Mouse (Mus musculus) layer of hippocampus, adult 9-11 months (tissue): ENCODE results near the gene Gbp3.
"Not testable (repeated sequence)": the region's sequence is repeated elsewhere in the genome, so short reads cannot be mapped to it uniquely, and the experiment has no call there.

ENCODE experiments used
- DNase-seq: peaks from one replicate; pipeline ENCODE4 v3.0.0; 2022

Gbp3 gene

DNA sequence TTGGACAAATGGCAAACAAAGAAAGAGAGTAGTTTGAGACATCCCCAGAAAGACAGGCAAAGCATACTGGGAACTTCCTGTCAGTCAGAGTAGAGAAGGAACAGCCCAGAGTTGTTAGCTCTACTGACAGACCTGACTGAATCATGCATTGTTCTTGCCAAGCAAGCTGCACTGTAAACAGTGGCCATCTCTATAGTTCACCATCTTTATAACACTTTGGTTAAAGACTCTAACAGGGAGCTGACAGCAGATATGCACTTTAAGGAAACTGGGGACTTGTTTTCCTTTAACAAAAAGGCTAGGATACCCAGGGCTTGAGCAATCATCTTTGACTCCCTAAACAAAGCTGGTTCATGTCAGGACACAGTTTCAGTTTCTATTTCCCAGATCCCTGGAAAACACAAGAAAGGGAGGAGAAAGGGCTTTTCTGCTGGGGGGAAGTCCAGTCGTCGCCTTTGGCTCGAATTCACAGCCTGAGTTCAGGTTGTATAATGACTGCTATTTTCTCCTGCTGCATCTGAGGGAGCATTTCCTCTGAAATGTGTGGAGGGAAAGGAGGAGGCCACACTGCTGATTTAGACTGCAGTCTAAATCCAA lies at the start of gene Gbp3:
Gbp3 (plus strand) TSS at position 395 of the 597 bp plus-strand sequence.
- no peak for DNase-seq

DNA sequence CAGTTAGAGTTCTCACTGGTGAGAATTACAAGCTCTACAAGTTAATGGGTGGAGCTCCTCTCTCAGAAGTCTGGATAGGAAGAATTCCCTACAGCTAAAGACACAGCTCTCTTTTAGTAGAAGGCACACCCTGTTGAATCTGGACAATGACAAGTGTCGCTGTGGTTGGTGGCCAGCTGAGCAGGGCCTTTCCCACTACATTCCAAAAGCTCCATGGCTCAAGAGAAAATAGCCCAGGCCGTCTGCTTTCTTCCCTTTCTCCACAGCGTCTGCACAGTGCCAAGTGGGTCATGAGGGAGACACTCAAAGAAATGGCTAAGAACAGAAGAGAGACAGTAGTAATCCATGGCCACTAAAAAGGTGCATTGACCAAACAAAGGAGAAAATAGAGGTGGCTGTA lies 31.7 kb upstream of the Gbp3 start:
- DNase-seq, result no peak

DNA sequence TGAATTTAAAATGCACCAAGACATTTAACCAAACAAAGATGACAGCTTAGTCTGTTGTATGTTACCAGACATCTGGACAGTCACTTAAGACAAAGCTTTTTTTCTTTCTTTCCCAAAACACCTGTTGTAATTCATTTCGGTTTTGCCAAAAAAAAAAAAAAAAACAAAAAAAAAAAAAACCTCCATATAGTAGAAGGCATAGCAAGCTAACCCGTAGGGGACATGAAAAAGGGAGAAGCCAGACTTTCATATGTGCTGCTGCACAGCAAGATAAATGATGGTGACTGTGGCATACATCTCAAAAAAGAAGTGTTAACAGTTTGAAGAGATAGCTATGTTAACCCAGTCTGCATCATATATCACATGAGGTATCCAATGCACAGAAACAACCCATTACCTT lies 30.2 kb upstream of the Gbp3 start:
- no peak for DNase-seq

DNA sequence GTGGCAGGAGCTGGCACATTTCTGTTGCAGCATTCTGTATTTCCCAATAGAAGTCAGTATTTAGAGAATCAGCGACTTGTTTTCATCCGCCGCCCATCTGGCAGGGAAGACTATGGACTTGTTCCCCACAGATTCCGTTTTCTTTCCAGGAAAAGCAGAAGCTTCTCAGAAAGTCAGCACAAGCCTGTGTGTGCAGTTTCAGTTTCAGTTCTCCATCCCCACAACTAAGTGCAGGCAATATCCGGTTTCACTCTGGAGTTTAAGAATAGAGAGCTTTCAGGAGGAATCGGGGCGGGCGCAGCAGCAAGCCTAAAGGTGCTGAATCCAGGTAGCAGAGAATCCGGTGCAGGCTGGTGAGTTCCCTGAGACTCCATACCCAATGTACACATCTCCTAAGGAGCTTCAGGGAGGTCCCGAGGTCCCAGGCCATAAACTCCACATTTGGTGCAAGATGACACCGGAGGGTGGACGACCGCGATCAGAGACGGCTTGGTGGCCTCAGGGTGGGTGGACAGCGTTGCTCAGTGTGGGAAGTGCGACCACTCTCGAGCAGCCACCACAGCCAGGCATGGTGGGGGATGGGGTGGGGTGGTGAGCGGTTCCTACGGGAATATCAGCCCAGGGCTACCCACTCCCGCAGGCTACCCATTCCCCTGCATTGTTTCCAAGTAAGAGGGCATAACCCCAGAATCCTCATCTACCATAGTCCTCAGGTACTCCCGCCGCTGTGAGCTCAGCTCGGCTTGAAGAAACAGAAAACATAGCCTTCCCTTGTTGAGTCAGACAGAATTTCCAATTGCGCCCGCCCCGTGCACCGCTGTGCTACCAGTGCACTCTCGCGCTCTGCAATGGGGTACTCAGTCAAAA lies 29.5 kb upstream of the Gbp3 start, which contains the start of gene Gbp7:
Gbp7 (plus strand) TSS at position 256 of the 867 bp plus-strand sequence.
- peak; percentile 53 for DNase-seq

DNA sequence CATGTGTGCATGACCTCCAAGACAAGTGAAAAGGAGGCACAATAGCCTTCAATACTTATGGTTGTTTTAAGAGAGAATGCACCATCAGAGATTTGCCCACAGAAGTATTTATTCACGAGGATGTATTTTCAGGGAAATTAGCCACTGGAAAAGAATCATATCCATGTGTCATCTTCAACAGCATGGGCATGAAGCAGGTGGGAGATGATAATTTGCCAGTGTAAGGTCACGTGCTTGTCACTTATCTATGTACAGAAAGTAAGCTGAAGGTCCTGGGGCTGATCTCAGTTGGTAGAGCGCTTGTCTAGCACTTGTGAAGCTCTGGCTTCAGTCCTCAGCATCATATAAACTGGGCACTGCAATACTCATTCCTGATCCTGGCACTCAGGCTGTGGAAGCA lies 28.2 kb upstream of the Gbp3 start:
- DNase-seq, result no peak

DNA sequence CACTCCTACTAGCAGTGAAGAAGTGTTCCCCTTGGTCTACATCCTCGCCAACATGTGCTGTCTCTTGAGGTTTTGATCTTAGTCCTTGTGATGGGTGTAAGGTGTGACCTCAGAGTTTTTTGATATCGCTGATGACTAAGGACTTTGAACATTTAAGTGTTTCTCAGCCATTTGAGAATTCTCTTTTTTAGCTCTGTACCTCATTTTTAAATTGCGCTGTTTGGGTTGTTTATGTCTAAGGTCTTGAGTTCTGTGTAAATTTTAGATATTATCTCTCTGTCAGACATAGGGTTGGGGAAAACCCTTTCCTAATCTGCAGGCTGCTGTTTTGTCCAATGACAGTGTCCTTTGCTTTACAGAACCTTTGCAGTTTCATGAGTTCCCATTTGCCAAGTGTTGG lies 26.6 kb upstream of the Gbp3 start:
- no peak for DNase-seq

DNA sequence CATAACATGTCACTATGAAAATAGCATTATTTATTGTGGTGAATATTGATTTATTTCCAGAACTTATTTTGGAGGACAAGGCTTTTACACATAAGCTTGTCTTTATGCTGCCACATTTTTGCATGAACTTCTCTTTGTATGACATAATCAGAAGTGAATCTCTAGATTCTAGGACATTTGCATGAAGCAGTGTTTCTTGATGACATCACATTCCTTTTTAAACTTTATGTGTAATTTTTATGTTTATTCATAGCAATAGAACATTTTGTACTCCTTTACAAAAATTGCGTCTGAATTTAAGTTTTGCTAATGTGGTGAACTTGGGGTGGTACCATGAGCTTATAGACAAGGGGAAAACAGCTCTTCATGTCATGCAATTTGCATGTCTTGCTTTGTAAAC lies 24.2 kb upstream of the Gbp3 start:
- no peak for DNase-seq

DNA sequence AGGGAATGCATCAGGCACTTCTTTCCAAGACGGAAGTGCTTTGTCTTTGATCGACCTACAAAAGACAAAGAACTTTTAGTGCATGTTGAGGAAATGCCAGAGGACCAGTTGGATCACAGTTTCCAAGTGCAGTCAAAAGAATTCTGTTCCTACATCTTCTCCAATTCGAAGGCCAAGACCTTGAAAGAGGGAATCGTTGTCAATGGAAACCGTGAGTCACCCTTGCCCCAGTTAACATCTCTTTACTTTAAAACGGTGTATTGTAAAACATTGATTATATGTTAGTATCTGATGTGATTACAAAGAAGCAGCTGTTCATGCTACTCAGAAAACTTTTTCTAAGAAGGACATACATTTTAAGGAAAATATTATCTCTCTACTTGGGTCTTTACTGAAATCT lies 18.4 kb upstream of the Gbp3 start:
- no peak for DNase-seq

DNA sequence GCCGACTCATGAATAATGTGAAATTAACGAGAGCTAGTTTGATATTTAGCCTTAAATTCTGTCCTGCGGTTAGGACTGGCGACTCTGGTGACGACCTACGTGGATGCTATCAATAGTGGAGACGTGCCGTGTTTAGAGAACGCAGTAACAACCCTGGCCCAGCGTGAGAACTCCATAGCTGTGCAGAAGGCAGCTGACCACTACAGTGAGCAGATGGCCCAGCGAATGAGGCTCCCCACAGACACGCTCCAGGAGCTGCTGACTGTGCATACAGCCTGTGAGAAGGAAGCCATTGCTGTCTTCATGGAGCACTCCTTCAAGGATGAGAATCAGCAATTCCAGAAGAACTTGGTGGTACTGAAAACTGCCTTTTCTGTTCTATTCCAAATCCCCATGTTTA lies 17.1 kb upstream of the Gbp3 start:
- DNase-seq, result not testable (repeated sequence)

DNA sequence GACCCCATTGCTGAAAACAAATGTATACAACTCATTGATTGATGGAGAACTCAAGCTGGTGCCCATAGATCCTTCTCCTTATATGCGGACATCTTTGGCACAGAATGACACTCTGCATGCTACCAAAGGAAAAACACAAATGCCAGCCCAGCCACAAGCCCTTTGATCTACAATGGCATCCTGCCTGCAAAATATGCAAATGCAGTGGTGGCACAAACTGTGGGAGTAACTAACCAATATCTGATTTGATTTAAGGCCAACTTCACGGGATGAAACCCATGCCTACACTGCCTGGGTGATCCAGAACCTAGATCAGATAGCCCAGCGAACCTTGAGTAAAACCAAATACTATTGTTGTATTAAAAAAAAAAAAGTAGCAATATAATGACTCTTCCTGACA lies 13.1 kb upstream of the Gbp3 start:
- DNase-seq, result no peak

DNA sequence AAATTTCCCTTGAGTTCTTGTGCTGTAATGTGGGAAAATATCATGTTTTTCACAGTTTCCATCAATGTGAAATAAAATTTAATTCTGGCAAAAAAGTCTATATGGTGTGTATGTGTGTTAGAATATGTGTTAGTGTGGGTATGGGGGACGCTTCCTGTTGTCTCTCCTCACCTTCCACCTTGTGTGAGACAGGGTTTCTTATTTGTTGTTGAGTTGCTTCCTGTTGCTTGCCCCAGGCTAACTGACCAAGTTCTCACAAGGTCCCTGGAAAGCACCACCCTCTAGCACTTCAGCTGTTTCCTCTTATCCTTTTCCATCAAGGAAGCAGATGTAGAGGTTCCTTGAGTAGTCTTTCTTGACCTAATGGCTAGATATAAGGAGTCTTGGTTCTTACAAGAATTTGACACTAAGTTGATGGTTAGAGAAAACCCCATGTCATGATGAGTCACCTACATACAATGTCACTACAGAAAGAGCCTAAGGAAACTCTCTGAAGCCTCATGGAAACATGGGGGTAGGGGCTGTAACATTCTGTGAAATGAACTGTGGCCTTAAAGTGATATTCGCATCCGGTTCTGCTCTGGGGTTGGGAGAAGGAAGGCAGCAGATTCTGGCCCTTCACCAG lies 9.7 kb upstream of the Gbp3 start:
- DNase-seq, result no peak

DNA sequence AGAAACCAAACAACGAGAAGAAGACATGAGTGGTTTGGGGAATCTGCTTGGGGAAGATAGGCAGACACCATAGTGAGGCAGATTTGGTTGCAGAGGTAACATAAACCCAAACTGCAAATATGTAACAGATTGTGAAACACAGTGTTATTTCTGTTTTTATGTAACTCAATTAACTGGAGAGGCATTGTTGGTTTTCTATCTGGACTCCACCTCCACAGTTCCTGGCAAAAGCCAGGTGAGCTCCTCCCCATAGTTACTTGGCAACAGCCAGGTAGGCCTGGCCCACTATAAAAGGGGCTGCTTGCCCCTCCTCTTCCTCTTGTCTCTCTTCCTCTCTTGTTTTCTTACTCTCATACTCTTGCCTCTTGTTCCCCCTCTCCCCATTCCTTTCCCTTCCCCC lies 5.2 kb upstream of the Gbp3 start:
- DNase-seq, result no peak

DNA sequence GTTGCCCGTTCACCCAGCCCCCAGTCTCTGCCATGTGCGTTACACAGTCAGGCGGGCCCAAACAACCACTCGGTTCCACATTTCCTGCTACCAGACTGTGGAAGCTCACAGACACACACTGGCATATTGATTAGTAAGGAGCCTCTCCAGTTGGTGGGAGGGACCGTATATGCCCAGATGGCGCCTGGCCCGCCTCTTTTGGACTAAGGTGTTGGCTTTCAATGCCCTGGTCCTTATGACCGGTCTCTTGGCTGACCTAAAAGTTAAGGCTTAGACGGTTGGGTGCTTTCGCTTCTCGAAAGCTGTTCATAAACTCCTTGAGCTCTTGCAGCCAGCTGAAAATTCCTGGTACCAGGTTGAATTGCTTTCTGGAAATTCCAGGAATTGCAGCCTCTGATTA lies 4.2 kb upstream of the Gbp3 start:
- DNase-seq, result no peak

DNA sequence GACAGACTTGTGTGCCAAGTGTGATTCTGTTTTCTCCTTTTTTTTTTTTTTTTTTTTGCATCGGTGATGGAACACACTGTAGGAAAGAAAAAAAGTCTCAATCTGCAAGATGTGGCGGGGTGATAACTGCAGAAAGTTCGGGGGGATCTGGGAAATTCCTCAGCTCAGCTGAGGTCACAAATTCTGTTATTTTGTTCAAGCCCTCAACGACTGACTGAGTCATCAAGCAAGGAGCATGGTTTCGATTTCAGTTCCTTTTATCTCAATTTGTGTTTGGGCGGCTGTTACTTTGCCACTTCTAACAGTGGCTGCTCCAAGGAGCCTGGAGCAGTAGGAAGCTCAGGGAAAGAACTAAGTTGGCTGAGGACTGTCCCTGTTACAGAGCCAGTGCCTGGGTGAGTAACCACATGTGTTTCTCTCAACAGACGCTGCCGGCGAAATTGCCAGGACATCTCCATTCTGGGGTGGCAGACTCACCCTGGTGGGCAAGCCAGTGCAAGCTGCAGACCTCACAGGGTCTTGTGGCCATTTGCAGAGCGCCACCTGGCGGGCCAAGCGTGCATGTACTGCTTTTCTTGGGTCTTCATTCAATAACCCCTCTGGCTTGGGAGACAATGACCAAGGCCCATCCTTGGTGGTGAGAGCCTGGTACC lies 596 bp downstream of the Gbp3 start:
- peak; percentile 76 for DNase-seq

DNA sequence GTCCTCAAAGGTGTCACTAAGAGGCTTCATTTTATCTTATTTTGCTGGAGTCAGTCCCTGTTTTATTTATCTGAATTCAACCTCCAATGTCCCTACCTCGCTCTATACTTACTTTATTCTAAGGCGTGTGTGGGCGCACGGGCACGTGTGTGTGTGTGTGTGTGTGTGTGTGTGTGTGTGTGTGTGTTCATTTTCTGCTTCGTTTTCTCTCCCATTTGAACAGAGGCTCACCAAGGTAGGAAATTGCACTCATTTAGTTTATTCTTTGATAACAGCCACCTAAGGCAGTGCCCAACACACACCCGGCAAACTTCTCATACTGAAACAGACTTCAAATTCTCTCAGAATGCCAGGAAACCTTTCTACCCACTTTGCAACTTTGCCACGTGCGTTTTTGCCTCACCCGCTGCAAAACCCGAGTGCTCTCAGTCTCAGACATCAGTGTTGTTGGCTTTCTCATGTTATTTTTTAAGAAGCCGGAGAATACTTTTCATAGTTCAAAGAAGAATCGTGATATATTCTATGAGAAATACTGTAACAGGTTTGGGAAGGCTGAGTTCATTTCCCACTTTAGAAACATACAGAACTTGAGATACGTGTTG lies 1.3 kb downstream of the Gbp3 start:
- no peak for DNase-seq

DNA sequence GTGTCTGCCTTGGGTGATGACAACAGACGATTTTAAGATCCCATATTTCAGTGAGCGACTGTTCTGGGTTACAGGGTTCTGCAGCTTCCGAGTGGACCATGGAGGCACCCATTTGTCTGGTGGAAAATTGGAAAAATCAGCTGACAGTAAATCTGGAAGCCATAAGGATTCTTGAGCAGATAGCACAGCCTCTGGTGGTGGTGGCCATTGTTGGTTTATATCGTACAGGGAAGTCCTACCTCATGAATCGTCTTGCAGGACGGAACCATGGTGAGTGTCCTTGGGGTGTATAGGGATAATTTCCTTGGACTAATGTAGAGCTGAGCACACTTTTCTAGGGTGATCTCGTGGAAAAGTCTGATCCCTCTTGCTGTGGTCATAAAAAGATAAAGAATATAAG lies 1.8 kb downstream of the Gbp3 start:
- DNase-seq, result no peak

DNA sequence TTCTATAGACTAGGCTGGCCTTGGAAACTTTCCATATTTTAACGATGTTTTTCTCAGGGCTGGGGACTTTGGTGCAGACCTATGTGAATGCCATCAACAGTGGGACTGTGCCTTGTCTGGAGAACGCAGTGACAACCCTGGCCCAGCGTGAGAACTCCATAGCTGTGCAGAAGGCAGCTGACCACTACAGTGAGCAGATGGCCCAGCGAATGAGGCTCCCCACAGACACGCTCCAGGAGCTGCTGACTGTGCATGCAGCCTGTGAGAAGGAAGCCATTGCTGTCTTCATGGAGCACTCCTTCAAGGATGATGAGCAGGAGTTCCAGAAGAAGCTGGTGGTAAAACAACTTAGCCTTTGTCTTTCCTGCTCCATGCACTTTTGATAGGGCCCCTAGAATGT lies 7.7 kb downstream of the Gbp3 start:
- DNase-seq, result not testable (repeated sequence)

DNA sequence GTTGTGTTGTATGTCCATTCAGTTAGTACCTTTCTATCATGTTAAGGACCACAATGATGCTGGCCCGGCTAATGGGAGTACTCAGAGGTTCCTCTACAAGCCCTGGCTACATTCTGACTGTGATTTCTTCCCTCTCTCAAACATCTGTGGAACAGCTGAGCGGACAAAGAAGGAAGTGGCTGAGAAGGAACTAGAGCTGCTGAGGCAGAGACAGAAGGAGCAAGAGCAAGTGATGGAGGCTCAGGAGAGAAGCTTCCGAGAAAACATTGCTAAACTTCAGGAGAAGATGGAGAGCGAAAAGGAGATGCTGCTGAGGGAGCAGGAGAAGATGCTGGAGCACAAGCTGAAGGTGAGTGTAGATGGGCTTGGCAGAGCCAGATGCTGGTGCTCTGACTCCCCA lies 10.9 kb downstream of the Gbp3 start:
- no peak for DNase-seq

DNA sequence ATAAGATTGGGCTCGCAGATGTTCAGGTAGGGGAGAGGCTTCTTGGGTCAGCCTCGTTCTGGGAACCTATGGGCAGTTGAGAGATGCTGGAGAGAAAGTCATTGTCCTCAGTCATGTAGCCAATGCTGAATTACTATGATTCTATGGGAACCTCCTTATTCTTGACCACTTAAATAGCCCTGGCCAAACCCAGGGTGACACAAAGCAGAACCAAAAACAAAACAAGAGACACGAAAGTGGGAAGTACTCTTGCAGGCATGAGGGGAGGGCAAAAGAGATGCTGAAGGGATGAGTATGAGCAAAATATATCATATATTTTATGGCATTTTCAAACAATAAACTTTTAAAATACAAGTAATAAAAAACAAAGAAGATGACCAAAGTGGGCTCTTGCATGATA lies 17.3 kb downstream of the Gbp3 start:
- DNase-seq, result no peak

DNA sequence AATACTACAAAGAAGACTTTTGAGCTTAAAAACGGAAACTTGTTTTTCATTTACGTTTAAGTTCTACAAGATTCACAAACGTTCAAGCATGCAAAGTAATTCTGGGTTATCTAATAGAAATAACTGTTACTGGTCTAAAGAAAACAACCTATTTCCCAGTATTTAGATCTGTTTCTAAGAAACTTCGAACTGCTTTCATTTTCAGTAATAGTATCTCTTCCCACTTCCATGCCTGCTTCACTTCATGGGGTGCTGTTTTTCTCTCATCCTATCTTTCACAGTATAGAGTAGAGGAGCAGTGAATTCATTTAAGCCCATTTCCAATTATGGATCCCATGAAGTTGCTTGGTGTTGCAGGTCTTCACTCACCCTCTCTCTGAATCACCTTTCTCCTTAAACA lies 18.5 kb downstream of the Gbp3 start:
- DNase-seq, result no peak

DNA sequence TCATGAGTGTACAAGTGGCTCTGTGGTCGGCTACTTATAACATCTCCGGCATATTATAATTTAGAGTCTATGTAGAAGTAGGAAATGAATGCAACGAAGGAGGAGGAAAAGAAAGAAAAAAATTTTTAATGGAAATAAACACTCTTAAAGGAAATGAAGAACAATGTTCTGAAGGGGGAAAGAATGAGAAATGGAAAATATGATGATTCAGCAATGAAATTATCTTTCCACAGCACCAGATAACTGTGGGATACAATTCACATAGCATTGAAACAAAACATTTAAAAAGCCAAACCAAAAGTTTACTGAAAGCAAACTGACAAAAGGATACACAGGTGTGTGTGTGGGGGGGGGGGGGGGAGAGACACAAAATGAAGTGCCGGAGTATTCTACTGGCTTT lies 23.2 kb downstream of the Gbp3 start:
- no peak for DNase-seq

DNA sequence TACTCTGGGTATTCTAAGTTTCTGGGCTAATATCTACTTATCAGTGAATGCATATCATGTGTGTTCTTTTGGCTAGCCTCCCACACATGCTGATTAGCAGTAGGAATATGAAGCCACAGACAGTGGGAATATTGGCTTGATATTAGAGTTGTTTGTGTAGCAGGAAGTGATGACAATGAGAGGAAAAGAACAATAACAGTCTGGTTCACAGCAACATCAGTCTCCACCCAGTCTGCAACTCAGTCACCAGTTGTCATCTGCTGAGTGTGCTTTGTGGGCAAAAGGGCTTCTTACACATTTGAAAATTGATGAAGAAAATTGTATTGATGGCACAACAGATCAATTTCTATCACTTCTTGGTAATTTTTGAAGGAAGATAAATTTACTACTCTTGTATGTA lies 27.6 kb downstream of the Gbp3 start:
- no peak for DNase-seq

DNA sequence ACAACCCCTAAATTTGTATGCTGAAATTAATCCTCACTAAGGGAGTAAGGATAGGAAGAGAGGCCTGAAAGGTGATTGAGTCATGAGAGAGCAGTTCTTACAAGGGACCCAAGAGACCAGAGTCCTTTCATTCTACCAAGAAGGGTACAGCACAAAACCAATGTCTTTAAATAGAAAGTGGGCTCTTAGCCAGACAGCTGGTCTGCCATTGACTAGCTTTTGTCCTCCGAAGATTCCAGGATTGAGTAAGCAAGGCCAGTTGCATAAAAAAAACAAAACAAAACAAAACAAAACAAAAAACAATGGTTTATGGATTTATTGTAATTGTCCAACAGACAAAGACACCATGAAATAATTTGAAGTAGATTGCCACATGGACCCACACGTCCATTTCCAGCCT lies 29.1 kb downstream of the Gbp3 start:
- DNase-seq, result no peak
